Mouse (Mus musculus): ENCODE results near the gene Zfp64. TPM values are rescaled to one million over a fixed set of nuclear protein-coding genes. Genes with fewer than 3 reads are reported as not detected.
A peak's percentile ranks its signal among the peaks of the same experiment; 100 is the strongest.

Zfp64 gene
- polyA plus RNA-seq, 1 experiment from 2014 or later, result 45.3 TPM

GRCm38 (mm10) chr2:168980859-168981258 is 25.5 kb upstream of the Zfp64 start:
- peak; percentile 44; the same call in 1 of the 2 replicates for ATAC-seq (ENCODE audit: insufficient number of reproducible peaks, low FRiP score, low TSS enrichment, low read depth)
- Histone ChIP-seq H3K27me3 (ENCODE audit: control insufficient read depth, insufficient read depth, low read length) (no peaks in the 10 kb centered on the region), H3K9ac (ENCODE audit: low read length) (no peak overlapping the region), H3K4me3 (ENCODE audit: low read depth, low read length) (no peak overlapping the region), H3K4me2 (ENCODE audit: low read depth, severe bottlenecking) (no peak overlapping the region), H3K4me1 (ENCODE audit: control insufficient read depth, insufficient read depth, low read length) (no peaks in the 10 kb centered on the region), H3K9me3 (ENCODE audit: control insufficient read depth, low read length) (no peaks in the 10 kb centered on the region; the same call in 1 of the 2 replicates), H3K36me3 (ENCODE audit: control insufficient read depth, insufficient read depth, low read length) (no peaks in the 10 kb centered on the region), H3K27ac (replicated peaks; ENCODE audit: low read depth, low read length) (no peak overlapping the region)
- peak; percentile 44 for DNase-seq (ENCODE audit: low spot score)
- 59% methylated on average over 6 of the region's 6 CpGs for WGBS

GRCm38 (mm10) chr2:168979742-168980141 is 24.4 kb upstream of the Zfp64 start:
- DNase-seq (ENCODE audit: low spot score), result peak; percentile 40

DNA sequence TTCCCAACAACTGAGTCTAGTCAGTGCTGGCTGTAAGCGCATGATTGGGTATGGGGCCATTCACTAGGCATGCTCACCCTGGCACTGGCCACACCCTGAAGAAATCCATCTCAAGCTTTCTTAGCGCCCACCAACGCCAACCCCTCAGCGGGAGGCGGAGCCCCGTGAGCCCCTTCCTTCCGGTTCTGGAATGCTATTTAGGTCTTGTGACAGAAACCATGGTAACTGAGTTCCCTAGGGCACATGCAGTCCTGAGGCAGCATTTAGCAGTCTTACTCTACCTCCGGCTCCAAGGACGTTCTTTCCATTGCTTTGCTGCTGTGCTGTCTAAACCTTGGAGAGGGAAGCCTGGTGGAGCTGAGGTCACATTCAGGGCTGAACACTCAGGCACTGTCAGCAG is 22.6 kb upstream of the Zfp64 start:
- Histone ChIP-seq H3K4me1 (ENCODE audit: control insufficient read depth, insufficient read depth, low read length) (no peaks in the 10 kb centered on the region), H3K27me3 (ENCODE audit: control insufficient read depth, insufficient read depth, low read length) (no peaks in the 10 kb centered on the region), H3K4me2 (ENCODE audit: low read depth, severe bottlenecking) (no peak overlapping the region), H3K9me3 (ENCODE audit: control insufficient read depth, low read length) (no peaks in the 10 kb centered on the region; the same call in 1 of the 2 replicates), H3K36me3 (ENCODE audit: control insufficient read depth, insufficient read depth, low read length) (no peaks in the 10 kb centered on the region), H3K4me3 (ENCODE audit: low read depth, low read length) (no peak overlapping the region), H3K9ac (ENCODE audit: low read length) (no peak overlapping the region), H3K27ac (replicated peaks; ENCODE audit: low read depth, low read length) (no peak overlapping the region)
- DNase-seq (ENCODE audit: low spot score) (peak; percentile 44), ATAC-seq (ENCODE audit: insufficient number of reproducible peaks, low FRiP score, low TSS enrichment, low read depth) (no peak)
- WGBS, result 57% methylated on average over 9 of the region's 9 CpGs

More at GRCm38 (mm10) chr2:168979742-168980141, 24.4 kb upstream of the Zfp64 start:
- no peaks in the 10 kb centered on the region for H3K36me3 ChIP-seq (ENCODE audit: control insufficient read depth, insufficient read depth, low read length)
- no peak overlapping the region for H3K4me3 ChIP-seq (ENCODE audit: low read depth, low read length)
- no peaks in the 10 kb centered on the region for H3K4me1 ChIP-seq (ENCODE audit: control insufficient read depth, insufficient read depth, low read length)
- H3K27me3 ChIP-seq (ENCODE audit: control insufficient read depth, insufficient read depth, low read length), result no peaks in the 10 kb centered on the region
- H3K4me2 ChIP-seq (ENCODE audit: low read depth, severe bottlenecking), result no peak overlapping the region
- no peak overlapping the region for H3K27ac ChIP-seq (replicated peaks; ENCODE audit: low read depth, low read length)
- no peak overlapping the region for H3K9ac ChIP-seq (ENCODE audit: low read length)
- ATAC-seq (ENCODE audit: insufficient number of reproducible peaks, low FRiP score, low TSS enrichment, low read depth), result no peak
- H3K9me3 ChIP-seq (ENCODE audit: control insufficient read depth, low read length), result no peaks in the 10 kb centered on the region; the same call in 1 of the 2 replicates
- 52% methylated on average over 10 of the region's 11 CpGs for WGBS

GRCm38 (mm10) chr2:168970131-168970530 is 14.7 kb upstream of the Zfp64 start:
- Histone ChIP-seq H3K36me3 (ENCODE audit: control insufficient read depth, insufficient read depth, low read length) (no peaks in the 10 kb centered on the region), H3K27ac (replicated peaks; ENCODE audit: low read depth, low read length) (no peak overlapping the region), H3K27me3 (ENCODE audit: control insufficient read depth, insufficient read depth, low read length) (no peaks in the 10 kb centered on the region), H3K9ac (ENCODE audit: low read length) (no peak overlapping the region), H3K9me3 (ENCODE audit: control insufficient read depth, low read length) (no peaks in the 10 kb centered on the region), H3K4me1 (ENCODE audit: control insufficient read depth, insufficient read depth, low read length) (no peaks in the 10 kb centered on the region), H3K4me3 (ENCODE audit: low read depth, low read length) (no peak overlapping the region), H3K4me2 (ENCODE audit: low read depth, severe bottlenecking) (no peak overlapping the region)
- DNase-seq (ENCODE audit: low spot score) (no peak), ATAC-seq (ENCODE audit: insufficient number of reproducible peaks, low FRiP score, low TSS enrichment, low read depth) (no peak)
- 93% methylated on average over 20 of the region's 20 CpGs for WGBS

DNA sequence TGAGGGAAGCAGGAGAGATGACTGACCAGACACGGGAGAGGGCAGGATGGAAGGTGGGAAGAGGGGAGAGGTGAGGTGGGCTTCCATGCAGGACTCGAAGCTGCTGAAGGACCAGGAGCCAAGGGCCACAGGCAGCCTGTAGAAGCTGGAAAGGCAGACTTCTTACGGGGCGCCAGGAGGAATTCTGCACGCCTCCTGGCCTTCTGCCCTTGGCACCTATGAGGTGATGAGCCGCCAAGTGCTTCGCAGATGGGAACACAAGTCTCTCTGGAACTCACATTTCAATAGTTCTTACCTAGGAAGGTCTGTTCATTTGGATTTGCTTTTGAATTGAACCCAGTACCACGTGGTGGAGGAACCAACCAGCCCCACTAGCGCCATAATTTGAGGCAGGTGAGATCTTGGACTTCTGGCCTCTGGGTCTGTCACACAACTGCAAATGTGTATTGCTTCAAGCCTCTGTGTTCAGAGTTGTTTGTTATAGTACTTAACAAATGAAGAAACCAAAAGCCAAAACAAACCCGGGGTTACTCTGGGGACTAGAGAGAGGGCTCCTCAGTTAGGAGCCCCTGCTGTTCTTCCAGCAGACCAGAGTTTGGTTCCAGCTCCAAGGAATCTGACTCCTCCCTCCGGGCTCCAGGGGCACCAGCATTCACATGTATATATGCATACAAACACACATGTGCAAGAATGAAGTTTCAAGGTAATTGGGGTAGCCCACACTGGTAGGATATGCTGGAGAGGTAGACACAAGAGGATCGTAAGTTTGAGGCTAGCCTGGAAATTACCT is 12.9 kb upstream of the Zfp64 start:
- no peak for ATAC-seq (ENCODE audit: insufficient number of reproducible peaks, low FRiP score, low TSS enrichment, low read depth)

DNA sequence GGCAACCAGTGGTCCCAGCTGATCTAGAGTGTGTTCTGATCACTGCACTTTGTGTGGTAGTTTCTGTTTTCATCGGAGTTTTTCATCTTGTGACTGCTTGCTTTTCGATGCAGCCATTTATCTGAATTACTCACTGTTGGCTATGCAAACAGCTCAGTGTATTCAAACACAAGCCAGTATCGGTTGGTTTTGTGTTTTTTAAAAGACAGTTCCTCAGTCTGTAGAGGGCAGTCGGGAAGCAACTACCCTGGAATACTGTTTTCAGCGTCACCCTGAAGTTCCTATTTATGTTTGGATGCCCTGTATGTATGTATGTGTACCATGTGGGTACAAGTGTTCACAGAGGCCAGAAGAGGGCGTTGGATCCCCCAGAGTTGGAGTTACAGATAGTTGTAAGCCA is 11.1 kb upstream of the Zfp64 start:
- Histone ChIP-seq H3K27ac (replicated peaks; ENCODE audit: low read depth, low read length) (no peak overlapping the region), H3K4me3 (ENCODE audit: low read depth, low read length) (no peak overlapping the region), H3K36me3 (ENCODE audit: control insufficient read depth, insufficient read depth, low read length) (no peaks in the 10 kb centered on the region), H3K4me1 (ENCODE audit: control insufficient read depth, insufficient read depth, low read length) (no peaks in the 10 kb centered on the region), H3K27me3 (ENCODE audit: control insufficient read depth, insufficient read depth, low read length) (no peaks in the 10 kb centered on the region), H3K9me3 (ENCODE audit: control insufficient read depth, low read length) (no peaks in the 10 kb centered on the region), H3K9ac (ENCODE audit: low read length) (no peak overlapping the region), H3K4me2 (ENCODE audit: low read depth, severe bottlenecking) (no peak overlapping the region)
- ATAC-seq (ENCODE audit: insufficient number of reproducible peaks, low FRiP score, low TSS enrichment, low read depth) (no peak), DNase-seq (ENCODE audit: low spot score) (no peak)
- 82% methylated on average over 6 of the region's 6 CpGs for WGBS

More for the DNA sequence above, 12.9 kb upstream of the Zfp64 start:
- H3K9ac ChIP-seq (ENCODE audit: low read length), result no peak overlapping the region
- H3K4me3 ChIP-seq (ENCODE audit: low read depth, low read length), result no peak overlapping the region
- no peaks in the 10 kb centered on the region for H3K4me1 ChIP-seq (ENCODE audit: control insufficient read depth, insufficient read depth, low read length)
- no peak overlapping the region for H3K4me2 ChIP-seq (ENCODE audit: low read depth, severe bottlenecking)
- H3K9me3 ChIP-seq (ENCODE audit: control insufficient read depth, low read length), result no peaks in the 10 kb centered on the region
- H3K36me3 ChIP-seq (ENCODE audit: control insufficient read depth, insufficient read depth, low read length), result no peaks in the 10 kb centered on the region
- no peak for DNase-seq (ENCODE audit: low spot score)
- H3K27me3 ChIP-seq (ENCODE audit: control insufficient read depth, insufficient read depth, low read length), result no peaks in the 10 kb centered on the region
- WGBS, result 86% methylated on average over 12 of the region's 12 CpGs
- no peak overlapping the region for H3K27ac ChIP-seq (replicated peaks; ENCODE audit: low read depth, low read length)

- H3K4me3 ChIP-seq (ENCODE audit: low read depth, low read length), result no peak overlapping the region
- H3K27me3 ChIP-seq (ENCODE audit: control insufficient read depth, insufficient read depth, low read length), result no peaks in the 10 kb centered on the region
- no peak overlapping the region for H3K9ac ChIP-seq (ENCODE audit: low read length)
- no peak overlapping the region for H3K27ac ChIP-seq (replicated peaks; ENCODE audit: low read depth, low read length)
- H3K36me3 ChIP-seq (ENCODE audit: control insufficient read depth, insufficient read depth, low read length), result no peaks in the 10 kb centered on the region
- no peaks in the 10 kb centered on the region for H3K9me3 ChIP-seq (ENCODE audit: control insufficient read depth, low read length)
- no peak for DNase-seq (ENCODE audit: low spot score)
- H3K4me1 ChIP-seq (ENCODE audit: control insufficient read depth, insufficient read depth, low read length), result no peaks in the 10 kb centered on the region
- H3K4me2 ChIP-seq (ENCODE audit: low read depth, severe bottlenecking), result no peak overlapping the region
- 94% methylated on average over 5 of the region's 5 CpGs for WGBS
- ATAC-seq (ENCODE audit: insufficient number of reproducible peaks, low FRiP score, low TSS enrichment, low read depth), result no peak
Measured at GRCm38 (mm10) chr2:168964849-168965248, 9.5 kb upstream of the Zfp64 start.

GRCm38 (mm10) chr2:168961729-168962666 is 6.6 kb upstream of the Zfp64 start:
- Histone ChIP-seq H3K36me3 (ENCODE audit: control insufficient read depth, insufficient read depth, low read length) (no peaks in the 10 kb centered on the region), H3K27ac (replicated peaks; ENCODE audit: low read depth, low read length) (no peak overlapping the region), H3K4me2 (ENCODE audit: low read depth, severe bottlenecking) (no peak overlapping the region), H3K27me3 (ENCODE audit: control insufficient read depth, insufficient read depth, low read length) (no peaks in the 10 kb centered on the region), H3K4me3 (ENCODE audit: low read depth, low read length) (no peak overlapping the region), H3K4me1 (ENCODE audit: control insufficient read depth, insufficient read depth, low read length) (no peaks in the 10 kb centered on the region), H3K9ac (ENCODE audit: low read length) (no peak overlapping the region), H3K9me3 (ENCODE audit: control insufficient read depth, low read length) (no peaks in the 10 kb centered on the region)
- ATAC-seq (ENCODE audit: insufficient number of reproducible peaks, low FRiP score, low TSS enrichment, low read depth) (no peak), DNase-seq (ENCODE audit: low spot score) (no peak)
- 92% methylated on average over 4 of the region's 4 CpGs for WGBS

All from limb, embryonic 11.5 days (tissue).